Mouse (Mus musculus): ENCODE data around the gene Snupn. TPM values are rescaled to one million over a fixed set of nuclear protein-coding genes. Genes with fewer than 3 reads are reported as not detected.
"Not testable (repeated sequence)": the region's sequence is repeated elsewhere in the genome, so short reads cannot be mapped to it uniquely, and the experiment has no call there.

Snupn gene
- polyA plus RNA-seq, 1 experiment from 2014 or later = 21.7 TPM

GRCm38 (mm10) chr9:56938374-56938773 is 12.3 kb upstream of the Snupn start:
- Histone ChIP-seq H3K4me2 (peak overlapping the region; percentile 87), H3K9ac (ENCODE audit: low read depth, low read length) (peak overlapping the region; percentile 89), H3K27ac (ENCODE audit: low read depth, low read length) (peak overlapping the region; percentile 87; the same call in 1 of the 2 replicates), H3K9me3 (ENCODE audit: control insufficient read depth, low read length) (no peaks in the 10 kb centered on the region), H3K36me3 (ENCODE audit: control insufficient read depth, insufficient read depth, low read length) (no peaks in the 10 kb centered on the region), H3K4me3 (ENCODE audit: low read depth, low read length) (peak overlapping the region; percentile 89), H3K4me1 (replicated peaks; ENCODE audit: control insufficient read depth, insufficient read depth, low read length) (peaks cover 4% of the 10 kb centered on the region; the same call in 1 of the 2 replicates), H3K27me3 (replicated peaks; ENCODE audit: control insufficient read depth, insufficient read depth, low read length) (no peaks in the 10 kb centered on the region)
- ATAC-seq (replicated peaks; ENCODE audit: low FRiP score) (no peak), DNase-seq (ENCODE audit: low spot score) (no peak)
- WGBS = under 1% methylated on average over 7 of the region's 7 CpGs

GRCm38 (mm10) chr9:56947481-56947880 is 3.2 kb upstream of the Snupn start:
- not testable (repeated sequence) for DNase-seq (ENCODE audit: low spot score); H3K9me3 ChIP-seq (ENCODE audit: control insufficient read depth, low read length); ATAC-seq (replicated peaks; ENCODE audit: low FRiP score); H3K27ac ChIP-seq (ENCODE audit: low read depth, low read length); H3K9ac ChIP-seq (ENCODE audit: low read depth, low read length); H3K4me3 ChIP-seq (ENCODE audit: low read depth, low read length); H3K4me1 ChIP-seq (replicated peaks; ENCODE audit: control insufficient read depth, insufficient read depth, low read length); H3K4me2 ChIP-seq; H3K36me3 ChIP-seq (ENCODE audit: control insufficient read depth, insufficient read depth, low read length); H3K27me3 ChIP-seq (replicated peaks; ENCODE audit: control insufficient read depth, insufficient read depth, low read length)
- WGBS = 17% methylated on average over 3 of the region's 3 CpGs

GRCm38 (mm10) chr9:56948699-56949098 is 2.0 kb upstream of the Snupn start:
- DNase-seq (ENCODE audit: low spot score); H3K4me1 ChIP-seq (replicated peaks; ENCODE audit: control insufficient read depth, insufficient read depth, low read length); H3K36me3 ChIP-seq (ENCODE audit: control insufficient read depth, insufficient read depth, low read length); H3K9me3 ChIP-seq (ENCODE audit: control insufficient read depth, low read length); H3K9ac ChIP-seq (ENCODE audit: low read depth, low read length); H3K27ac ChIP-seq (ENCODE audit: low read depth, low read length); ATAC-seq (replicated peaks; ENCODE audit: low FRiP score); H3K4me2 ChIP-seq; H3K4me3 ChIP-seq (ENCODE audit: low read depth, low read length); H3K27me3 ChIP-seq (replicated peaks; ENCODE audit: control insufficient read depth, insufficient read depth, low read length): not testable (repeated sequence)
- WGBS = 62% methylated on average over 5 of the region's 5 CpGs

DNA sequence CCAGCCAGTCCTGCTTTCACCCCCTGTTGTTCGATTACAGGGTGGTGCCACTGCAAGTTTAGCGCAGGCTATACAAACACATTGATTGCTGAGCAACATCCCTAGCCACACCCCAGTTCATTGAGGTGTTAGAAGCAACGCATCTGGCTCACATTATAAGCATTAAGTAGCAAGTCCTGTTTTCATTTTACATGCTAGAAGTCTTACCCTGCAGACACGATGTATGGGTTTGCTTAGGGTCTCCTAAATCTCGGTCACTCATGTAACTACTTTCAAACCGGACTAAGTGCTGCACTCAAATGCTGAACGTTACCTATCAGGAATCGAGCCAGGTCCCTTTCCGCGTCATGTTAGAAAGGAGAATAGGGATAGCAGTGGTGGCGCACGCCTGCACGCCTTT is 911 bp upstream of the Snupn start:
- Histone ChIP-seq H3K4me1 (replicated peaks; ENCODE audit: control insufficient read depth, insufficient read depth, low read length) (peaks cover 5% of the 10 kb centered on the region; the same call in 1 of the 2 replicates), H3K4me3 (ENCODE audit: low read depth, low read length) (peak overlapping the region; percentile 42), H3K27me3 (replicated peaks; ENCODE audit: control insufficient read depth, insufficient read depth, low read length) (no peaks in the 10 kb centered on the region), H3K36me3 (ENCODE audit: control insufficient read depth, insufficient read depth, low read length) (no peaks in the 10 kb centered on the region), H3K9me3 (ENCODE audit: control insufficient read depth, low read length) (no peaks in the 10 kb centered on the region), H3K9ac (ENCODE audit: low read depth, low read length) (peak overlapping the region; percentile 48), H3K4me2 (peak overlapping the region; percentile 69), H3K27ac (ENCODE audit: low read depth, low read length) (no peak overlapping the region)
- 22% methylated on average over 13 of the region's 13 CpGs for WGBS
- DNase-seq (ENCODE audit: low spot score) (no peak), ATAC-seq (replicated peaks; ENCODE audit: low FRiP score) (no peak)

DNA sequence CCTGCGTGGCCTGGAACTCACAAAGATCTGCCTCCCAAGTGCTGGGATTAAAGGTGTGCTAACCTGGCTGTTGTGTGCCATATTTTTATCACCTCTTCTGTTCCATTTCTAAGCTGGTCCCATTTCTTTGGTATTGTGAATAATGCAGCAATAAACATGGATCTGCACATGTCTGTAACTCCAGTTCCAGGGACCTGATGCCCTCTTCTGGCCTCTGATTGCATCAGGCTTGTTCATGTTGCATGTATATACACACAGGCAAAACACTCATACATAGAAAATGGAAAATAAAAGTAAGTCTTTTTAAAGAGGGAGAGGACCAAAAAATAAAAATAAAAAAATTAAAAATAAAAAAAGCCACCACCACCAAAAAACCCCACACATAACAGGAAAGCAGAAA is 2.9 kb downstream of the Snupn start:
- WGBS = 94% methylated on average over 1 of the region's 1 CpGs
- H3K36me3 ChIP-seq (ENCODE audit: control insufficient read depth, insufficient read depth, low read length) = 0 out of 2 replicates have a peak, but pooled peaks cover 3% of the 10 kb centered on the region
- H3K9me3 ChIP-seq (ENCODE audit: control insufficient read depth, low read length) = no peaks in the 10 kb centered on the region
- H3K9ac ChIP-seq (ENCODE audit: low read depth, low read length) = no peak overlapping the region
- H3K4me2 ChIP-seq = no peak overlapping the region
- no peaks in the 10 kb centered on the region for H3K27me3 ChIP-seq (replicated peaks; ENCODE audit: control insufficient read depth, insufficient read depth, low read length)
- H3K27ac ChIP-seq (ENCODE audit: low read depth, low read length) = no peak overlapping the region
- peaks cover 5% of the 10 kb centered on the region; the same call in 1 of the 2 replicates for H3K4me1 ChIP-seq (replicated peaks; ENCODE audit: control insufficient read depth, insufficient read depth, low read length)
- ATAC-seq (replicated peaks; ENCODE audit: low FRiP score) = no peak
- H3K4me3 ChIP-seq (ENCODE audit: low read depth, low read length) = no peak overlapping the region
- no peak for DNase-seq (ENCODE audit: low spot score)

- H3K4me3 ChIP-seq (ENCODE audit: low read depth, low read length) = no peak overlapping the region
- H3K4me2 ChIP-seq = no peak overlapping the region
- no peak overlapping the region for H3K27ac ChIP-seq (ENCODE audit: low read depth, low read length)
- ATAC-seq (replicated peaks; ENCODE audit: low FRiP score) (no peak), DNase-seq (ENCODE audit: low spot score) (no peak)
- H3K4me1 ChIP-seq (replicated peaks; ENCODE audit: control insufficient read depth, insufficient read depth, low read length) = no peaks in the 10 kb centered on the region; the same call in 1 of the 2 replicates
- no peaks in the 10 kb centered on the region for H3K27me3 ChIP-seq (replicated peaks; ENCODE audit: control insufficient read depth, insufficient read depth, low read length)
- H3K36me3 ChIP-seq (ENCODE audit: control insufficient read depth, insufficient read depth, low read length) = peaks cover 7% of the 10 kb centered on the region; the same call in 1 of the 2 replicates
- H3K9me3 ChIP-seq (ENCODE audit: control insufficient read depth, low read length) = no peaks in the 10 kb centered on the region
- H3K9ac ChIP-seq (ENCODE audit: low read depth, low read length) = no peak overlapping the region
- WGBS = 75% methylated on average over 7 of the region's 7 CpGs
Measured at GRCm38 (mm10) chr9:56956966-56957675, 6.4 kb downstream of the Snupn start.

GRCm38 (mm10) chr9:56958689-56959088 is 8.0 kb downstream of the Snupn start:
- WGBS = 84% methylated on average over 2 of the region's 2 CpGs

GRCm38 (mm10) chr9:56961591-56961990 is 10.9 kb downstream of the Snupn start:
- Histone ChIP-seq H3K4me3 (ENCODE audit: low read depth, low read length) (no peak overlapping the region), H3K27ac (ENCODE audit: low read depth, low read length) (no peak overlapping the region), H3K27me3 (replicated peaks; ENCODE audit: control insufficient read depth, insufficient read depth, low read length) (no peaks in the 10 kb centered on the region), H3K4me1 (replicated peaks; ENCODE audit: control insufficient read depth, insufficient read depth, low read length) (no peaks in the 10 kb centered on the region), H3K36me3 (ENCODE audit: control insufficient read depth, insufficient read depth, low read length) (peaks cover 13% of the 10 kb centered on the region; the same call in 1 of the 2 replicates), H3K9me3 (ENCODE audit: control insufficient read depth, low read length) (no peaks in the 10 kb centered on the region), H3K4me2 (no peak overlapping the region), H3K9ac (ENCODE audit: low read depth, low read length) (no peak overlapping the region)
- ATAC-seq (replicated peaks; ENCODE audit: low FRiP score) = no peak
- no peak for DNase-seq (ENCODE audit: low spot score)
- 86% methylated on average over 3 of the region's 3 CpGs for WGBS

More at GRCm38 (mm10) chr9:56958689-56959088, 8.0 kb downstream of the Snupn start:
- Histone ChIP-seq H3K4me3 (ENCODE audit: low read depth, low read length) (no peak overlapping the region), H3K4me2 (no peak overlapping the region), H3K27ac (ENCODE audit: low read depth, low read length) (no peak overlapping the region), H3K9me3 (ENCODE audit: control insufficient read depth, low read length) (no peaks in the 10 kb centered on the region), H3K36me3 (ENCODE audit: control insufficient read depth, insufficient read depth, low read length) (peaks cover 7% of the 10 kb centered on the region; the same call in 1 of the 2 replicates), H3K9ac (ENCODE audit: low read depth, low read length) (no peak overlapping the region), H3K4me1 (replicated peaks; ENCODE audit: control insufficient read depth, insufficient read depth, low read length) (no peaks in the 10 kb centered on the region), H3K27me3 (replicated peaks; ENCODE audit: control insufficient read depth, insufficient read depth, low read length) (no peaks in the 10 kb centered on the region)
- no peak for ATAC-seq (replicated peaks; ENCODE audit: low FRiP score)
- no peak for DNase-seq (ENCODE audit: low spot score)

GRCm38 (mm10) chr9:56970158-56970557 is 19.5 kb downstream of the Snupn start:
- Histone ChIP-seq H3K4me2 (no peak overlapping the region), H3K9me3 (ENCODE audit: control insufficient read depth, low read length) (no peaks in the 10 kb centered on the region), H3K4me3 (ENCODE audit: low read depth, low read length) (no peak overlapping the region), H3K36me3 (ENCODE audit: control insufficient read depth, insufficient read depth, low read length) (no peaks in the 10 kb centered on the region), H3K9ac (ENCODE audit: low read depth, low read length) (no peak overlapping the region), H3K4me1 (replicated peaks; ENCODE audit: control insufficient read depth, insufficient read depth, low read length) (no peaks in the 10 kb centered on the region), H3K27ac (ENCODE audit: low read depth, low read length) (no peak overlapping the region), H3K27me3 (replicated peaks; ENCODE audit: control insufficient read depth, insufficient read depth, low read length) (no peaks in the 10 kb centered on the region)
- DNase-seq (ENCODE audit: low spot score) = no peak
- 45% methylated on average over 2 of the region's 2 CpGs for WGBS
- no peak for ATAC-seq (replicated peaks; ENCODE audit: low FRiP score)
